Mouse (Mus musculus) neural tube, embryonic 14.5 days (tissue): ENCODE data around the gene Ube2l6. TPM values are rescaled to one million over a fixed set of nuclear protein-coding genes. Genes with fewer than 3 reads are reported as not detected.

Experiments used
- ATAC-seq: fragments of 200-750 bp; cut with Nextera tagmentation; 2 replicates; pipeline ENCODE4 v1.8.0; 2017; ENCODE audit warnings: low read depth, mild to moderate bottlenecking, moderate TSS enrichment, moderate library complexity
- H3K27ac ChIP-seq: fragments of 300-500 bp; sonication (generic); 2 replicates; pipeline ENCODE4 v1.5.1; 2014; ENCODE audit warnings: low read depth, mild to moderate bottlenecking, control low read depth, low read length, moderate library complexity, mixed read lengths
- H3K27me3 ChIP-seq: fragments of 300-500 bp; sonication (generic); 2 replicates; pipeline ENCODE4 v1.6.1; 2014; ENCODE audit warnings: low read length; ENCODE audit not compliant: control insufficient read depth, insufficient read depth
- H3K36me3 ChIP-seq: fragments of 300-500 bp; sonication (generic); 2 replicates; pipeline ENCODE4 v1.6.1; 2014; ENCODE audit warnings: low read length, mixed read lengths; ENCODE audit not compliant: control insufficient read depth, insufficient read depth
- H3K4me1 ChIP-seq: fragments of 300-500 bp; sonication (generic); 2 replicates; pipeline ENCODE4 v1.6.1; 2014; ENCODE audit warnings: low read length; ENCODE audit not compliant: control insufficient read depth, insufficient read depth
- H3K4me2 ChIP-seq: fragments of 300-500 bp; sonication (generic); 2 replicates; pipeline ENCODE4 v1.6.1; 2014; ENCODE audit warnings: mild to moderate bottlenecking, low read depth, low read length, control low read depth
- H3K4me3 ChIP-seq: fragments of 300-500 bp; sonication (generic); 2 replicates; pipeline ENCODE4 v1.5.1; 2014; ENCODE audit warnings: low read depth, low read length, control low read depth, mixed read lengths
- H3K9ac ChIP-seq: fragments of 300-500 bp; sonication (generic); replicated peaks from 2 replicates; pipeline ENCODE4 v1.6.1; 2014; ENCODE audit warnings: low read depth, mild to moderate bottlenecking, control low read depth, low read length, mixed read lengths
- H3K9me3 ChIP-seq: fragments of 300-500 bp; sonication (generic); 2 replicates; pipeline ENCODE4 v1.6.1; 2016; ENCODE audit warnings: low read length; ENCODE audit not compliant: control insufficient read depth
- WGBS: fragments of 180-500 bp; shearing (Covaris S2); extraction: QIAGEN DNeasy Blood & Tissue Kit; methylation state at CpG from one replicate; pipeline ENCODE4 v1.1.7; 2014; 5-methylcytosine and 5-hydroxymethylcytosine counted together
- polyA plus RNA-seq: library from polyadenylated mRNA; unstranded; fragments of >200 nt; fragmentation: Nextera tagmentation; extraction: Ambion mirVana; gene quantifications from 2 replicates; pipeline ENCODE4 v1.2.1, GENCODE M21; 2014

Ube2l6 gene
- polyA plus RNA-seq, 1 experiment from 2014 or later: 16.3 TPM

DNA sequence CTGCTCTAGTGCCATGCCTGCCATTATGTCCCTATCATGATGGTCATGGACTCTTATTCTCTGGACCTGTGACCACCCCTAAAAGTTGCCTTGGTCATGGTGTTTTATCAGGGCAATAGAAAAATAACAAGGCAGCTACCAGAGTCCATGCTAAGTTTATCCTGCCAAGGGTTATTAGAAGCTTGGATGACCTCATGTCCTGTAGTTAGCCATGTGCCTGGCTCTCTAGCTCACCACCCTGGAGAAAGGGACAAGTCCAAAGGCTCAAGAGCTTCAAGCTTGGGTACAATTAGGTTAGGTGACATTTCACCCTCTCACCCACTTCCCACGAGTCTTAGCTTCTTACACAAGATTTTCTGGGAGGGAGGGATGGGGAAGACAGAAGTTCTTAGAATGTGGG is 35.8 kb upstream of the Ube2l6 start:
- no peak overlapping the region for H3K4me3 ChIP-seq
- no peaks in the 10 kb centered on the region for H3K27me3 ChIP-seq
- no peaks in the 10 kb centered on the region for H3K4me1 ChIP-seq
- 56% methylated on average over 1 of the region's 1 CpGs for WGBS
- no peak overlapping the region for H3K4me2 ChIP-seq
- no peaks in the 10 kb centered on the region for H3K9me3 ChIP-seq
- ATAC-seq: no peak
- no peak overlapping the region for H3K9ac ChIP-seq
- H3K27ac ChIP-seq: no peak overlapping the region
- no peaks in the 10 kb centered on the region for H3K36me3 ChIP-seq

DNA sequence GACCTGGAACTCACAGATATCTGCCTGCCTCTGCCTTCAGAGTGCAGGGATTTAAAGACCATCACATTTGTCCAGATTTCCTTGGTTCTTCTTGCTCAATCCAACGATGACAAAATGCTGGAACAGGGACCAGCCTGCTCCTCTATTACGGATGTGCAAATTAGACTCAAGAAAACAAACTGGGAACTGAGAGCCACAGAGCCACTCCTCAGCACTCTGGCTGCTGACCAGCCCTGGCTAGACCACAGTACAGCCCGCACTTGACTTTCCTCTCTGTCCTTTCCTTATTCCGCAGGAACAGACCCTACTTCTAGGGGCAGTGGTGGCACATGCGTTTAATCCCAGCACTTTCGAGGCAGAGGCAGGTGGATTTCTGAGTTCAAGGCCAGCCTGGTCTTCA is 28.1 kb upstream of the Ube2l6 start:
- H3K4me3 ChIP-seq: no peak overlapping the region
- H3K9me3 ChIP-seq: no peaks in the 10 kb centered on the region
- no peak overlapping the region for H3K27ac ChIP-seq
- H3K9ac ChIP-seq: no peak overlapping the region
- no peak overlapping the region for H3K4me2 ChIP-seq
- 76% methylated on average over 6 of the region's 6 CpGs for WGBS
- H3K27me3 ChIP-seq: no peaks in the 10 kb centered on the region
- no peaks in the 10 kb centered on the region for H3K36me3 ChIP-seq
- no peak for ATAC-seq
- peaks cover 5% of the 10 kb centered on the region; the same call in 1 of the 2 replicates for H3K4me1 ChIP-seq

DNA sequence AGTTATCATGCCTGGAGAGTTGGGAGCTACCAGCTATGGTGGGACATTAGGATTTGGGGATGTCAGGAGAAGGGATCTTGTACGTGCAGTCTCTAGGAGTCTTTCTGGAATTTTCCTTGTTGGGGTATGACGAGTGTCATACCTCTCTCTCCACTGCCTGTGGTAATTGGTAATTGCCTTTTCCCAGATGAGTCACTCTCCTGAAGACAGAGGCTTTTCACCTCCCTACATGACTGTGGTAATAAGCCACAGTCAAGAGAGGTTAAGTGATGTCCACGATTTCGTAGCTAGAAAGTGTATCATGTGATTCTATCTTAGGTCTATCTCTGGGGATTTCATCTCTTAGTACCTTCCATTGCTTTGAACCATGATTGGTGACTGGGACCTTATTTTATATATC is 26.2 kb upstream of the Ube2l6 start:
- H3K36me3 ChIP-seq: no peaks in the 10 kb centered on the region
- no peak overlapping the region for H3K4me2 ChIP-seq
- no peaks in the 10 kb centered on the region for H3K27me3 ChIP-seq
- no peak overlapping the region for H3K9ac ChIP-seq
- no peak overlapping the region for H3K27ac ChIP-seq
- no peak for ATAC-seq
- H3K9me3 ChIP-seq: no peaks in the 10 kb centered on the region
- peaks cover 5% of the 10 kb centered on the region; the same call in 1 of the 2 replicates for H3K4me1 ChIP-seq
- no peak overlapping the region for H3K4me3 ChIP-seq
- 91% methylated on average over 4 of the region's 4 CpGs for WGBS

DNA sequence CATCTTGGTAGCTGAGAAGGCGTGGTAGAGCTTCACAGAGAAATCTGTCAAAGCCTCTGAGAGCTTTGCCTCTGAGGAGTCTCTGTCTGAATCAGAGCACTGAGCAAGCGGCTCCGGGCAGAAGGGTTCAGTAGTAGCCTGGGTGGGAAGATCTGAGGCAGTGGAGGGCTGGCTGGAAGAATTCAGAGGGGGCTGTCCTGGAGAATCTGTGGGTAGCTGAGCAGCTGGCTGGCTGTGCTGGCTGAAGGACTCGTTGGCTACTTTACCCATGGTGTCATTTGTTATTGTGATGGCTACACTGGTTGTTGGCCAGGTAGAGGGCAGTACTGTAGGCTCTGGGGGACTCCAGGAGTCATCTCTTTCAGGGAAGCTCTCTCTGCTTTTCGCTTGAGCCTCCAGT is 25.4 kb upstream of the Ube2l6 start:
- no peaks in the 10 kb centered on the region for H3K27me3 ChIP-seq
- H3K9me3 ChIP-seq: no peaks in the 10 kb centered on the region
- H3K4me3 ChIP-seq: no peak overlapping the region
- ATAC-seq: no peak
- H3K9ac ChIP-seq: no peak overlapping the region
- peaks cover 5% of the 10 kb centered on the region; the same call in 1 of the 2 replicates for H3K4me1 ChIP-seq
- no peak overlapping the region for H3K4me2 ChIP-seq
- 88% methylated on average over 5 of the region's 5 CpGs for WGBS
- no peaks in the 10 kb centered on the region for H3K36me3 ChIP-seq
- H3K27ac ChIP-seq: no peak overlapping the region

DNA sequence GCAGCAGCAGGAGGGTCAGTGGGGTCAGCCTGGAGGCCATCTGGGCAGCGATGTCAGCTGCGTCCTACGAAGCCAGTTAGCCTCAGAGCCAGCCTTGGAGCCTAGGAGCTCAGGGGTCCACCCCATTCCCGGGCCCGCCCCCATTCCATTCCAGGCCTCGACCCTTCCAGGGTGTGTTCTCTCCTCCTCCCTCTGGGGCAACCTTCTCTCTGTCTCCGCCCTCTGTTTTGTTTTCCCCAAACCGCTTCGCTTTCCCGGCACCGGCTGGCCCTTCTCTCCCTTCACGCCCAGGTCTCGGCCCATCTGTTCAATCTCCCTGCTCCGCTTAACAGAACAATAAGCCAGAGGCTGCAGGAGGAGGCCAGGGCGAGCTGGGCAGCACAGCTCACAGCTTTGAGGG is 23.9 kb upstream of the Ube2l6 start:
- peak overlapping the region; percentile 57; the same call in 1 of the 2 replicates for H3K27ac ChIP-seq
- 2% methylated on average over 14 of the region's 15 CpGs for WGBS
- peak overlapping the region; percentile 43 for H3K4me2 ChIP-seq
- no peaks in the 10 kb centered on the region for H3K36me3 ChIP-seq
- H3K4me1 ChIP-seq: peaks cover 5% of the 10 kb centered on the region; the same call in 1 of the 2 replicates
- H3K9me3 ChIP-seq: no peaks in the 10 kb centered on the region
- peak overlapping the region; percentile 18 for H3K4me3 ChIP-seq
- H3K9ac ChIP-seq: peak overlapping the region; percentile 61
- no peaks in the 10 kb centered on the region for H3K27me3 ChIP-seq
- peak; percentile 90 for ATAC-seq

DNA sequence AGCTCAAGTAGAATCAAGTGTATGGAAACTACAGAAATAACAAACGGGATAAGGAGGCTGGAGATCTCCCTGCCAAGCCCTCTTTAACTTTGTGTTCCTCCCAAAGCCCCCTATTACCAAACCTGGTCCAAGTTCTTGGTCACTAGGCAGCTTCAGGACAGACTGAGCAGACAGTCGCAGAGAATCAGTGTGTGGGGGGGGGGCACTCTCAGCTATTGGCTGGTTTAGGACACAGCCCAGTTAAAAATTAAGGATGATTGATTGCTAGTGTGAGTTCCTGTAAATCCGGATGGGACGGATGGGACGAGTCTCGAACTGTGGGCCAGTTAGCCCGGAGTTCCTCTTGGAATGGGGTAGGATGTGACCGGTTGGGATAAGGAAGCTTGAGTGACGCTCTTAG is 23.4 kb upstream of the Ube2l6 start, which contains the start of gene Serping1:
Gene Serping1 (minus strand): TSS at position 204 of the 400 bp plus-strand sequence.
- no peaks in the 10 kb centered on the region for H3K27me3 ChIP-seq

DNA sequence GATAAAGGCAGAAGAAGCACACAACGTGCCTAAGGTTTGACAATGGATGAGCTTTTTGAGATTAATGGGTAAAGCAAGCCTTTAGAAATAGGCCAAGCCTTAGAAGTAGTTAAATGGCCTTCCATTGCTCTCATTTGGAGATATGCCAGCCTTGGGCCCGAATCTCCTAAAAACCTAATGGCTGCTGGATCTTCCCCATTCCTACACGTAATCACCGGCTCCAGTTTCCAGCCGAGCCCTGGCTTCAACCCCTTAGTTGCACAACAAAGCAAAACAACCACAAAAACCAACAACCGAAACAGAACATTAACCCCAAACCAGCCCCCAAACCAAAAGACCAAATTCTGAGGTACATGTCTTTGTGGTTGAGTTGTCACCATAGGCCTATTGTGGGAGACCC is 23.0 kb upstream of the Ube2l6 start:
- 65% methylated on average over 6 of the region's 6 CpGs for WGBS
- no peak for ATAC-seq
- Histone ChIP-seq H3K4me1 (peaks cover 5% of the 10 kb centered on the region; the same call in 1 of the 2 replicates), H3K36me3 (no peaks in the 10 kb centered on the region), H3K9ac (no peak overlapping the region), H3K4me2 (no peak overlapping the region), H3K4me3 (no peak overlapping the region), H3K27ac (no peak overlapping the region), H3K9me3 (no peaks in the 10 kb centered on the region), H3K27me3 (no peaks in the 10 kb centered on the region)

More for the DNA sequence above, 23.4 kb upstream of the Ube2l6 start, which contains the start of gene Serping1:
- H3K9me3 ChIP-seq: no peaks in the 10 kb centered on the region
- peak within 1 kb of the TSS; percentile 43 for H3K4me2 ChIP-seq
- peak within 1 kb of the TSS; percentile 18 for H3K4me3 ChIP-seq
- peaks cover 5% of the 10 kb centered on the region; the same call in 1 of the 2 replicates for H3K4me1 ChIP-seq
- 0 out of 2 replicates have a peak, but pooled peaks have one; percentile 36 for ATAC-seq
- 43% methylated on average over 9 of the region's 9 CpGs for WGBS
- H3K36me3 ChIP-seq: no peaks in the 10 kb centered on the region
- peak within 1 kb of the TSS; percentile 57; the same call in 1 of the 2 replicates for H3K27ac ChIP-seq
- peak within 1 kb of the TSS; percentile 61 for H3K9ac ChIP-seq

DNA sequence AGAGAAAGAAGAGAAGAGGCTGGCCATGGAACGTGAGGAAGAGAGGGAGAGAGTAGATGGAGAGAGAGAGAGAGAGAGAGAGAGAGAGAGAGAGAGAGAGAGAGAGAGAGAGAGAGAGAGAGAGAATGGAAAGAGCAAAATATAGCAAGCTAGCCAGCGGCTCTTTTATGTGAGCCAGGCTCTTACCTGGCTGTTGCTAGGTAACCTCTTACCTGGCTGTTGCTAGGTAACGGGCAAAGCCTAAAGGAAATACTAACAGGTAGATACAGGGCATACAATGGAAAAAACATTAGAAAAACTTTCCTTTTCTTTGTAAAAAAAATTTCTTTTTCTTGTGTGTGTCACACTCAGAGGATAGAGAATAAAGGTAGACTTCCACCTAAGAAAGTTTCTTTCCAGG is 20.9 kb upstream of the Ube2l6 start:
- ATAC-seq: no peak
- H3K9ac ChIP-seq: no peak overlapping the region
- H3K4me3 ChIP-seq: no peak overlapping the region
- H3K27me3 ChIP-seq: no peaks in the 10 kb centered on the region
- no peak overlapping the region for H3K27ac ChIP-seq
- peaks cover 5% of the 10 kb centered on the region; the same call in 1 of the 2 replicates for H3K4me1 ChIP-seq
- no peaks in the 10 kb centered on the region for H3K36me3 ChIP-seq
- no peak overlapping the region for H3K4me2 ChIP-seq
- no peaks in the 10 kb centered on the region for H3K9me3 ChIP-seq
- 64% methylated on average over 3 of the region's 3 CpGs for WGBS

DNA sequence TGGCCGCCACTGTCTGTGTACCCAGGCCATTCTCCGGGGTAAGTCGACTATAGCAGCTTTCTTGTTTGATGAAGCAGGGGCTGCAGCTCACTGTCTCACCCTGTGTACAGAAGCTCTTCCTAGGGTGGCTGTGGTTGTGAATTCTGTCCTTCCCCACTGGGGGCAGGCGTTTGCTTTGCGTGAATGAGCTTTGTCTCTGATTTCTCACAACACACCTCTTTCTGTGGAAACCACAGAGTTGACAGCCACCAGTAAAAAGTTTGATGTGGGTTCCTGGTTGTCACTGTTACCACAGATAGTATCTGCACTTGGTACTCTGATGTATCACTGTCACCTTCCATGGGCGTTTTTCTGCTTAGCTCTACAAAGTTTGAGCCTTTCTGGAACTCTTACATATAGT is 19.4 kb upstream of the Ube2l6 start:
- Histone ChIP-seq H3K4me3 (no peak overlapping the region), H3K27ac (no peak overlapping the region), H3K4me2 (no peak overlapping the region), H3K9me3 (no peaks in the 10 kb centered on the region), H3K4me1 (peaks cover 5% of the 10 kb centered on the region; the same call in 1 of the 2 replicates), H3K36me3 (no peaks in the 10 kb centered on the region), H3K9ac (no peak overlapping the region), H3K27me3 (no peaks in the 10 kb centered on the region)
- no peak for ATAC-seq
- WGBS: 59% methylated on average over 6 of the region's 6 CpGs
